Mouse (Mus musculus) kidney, embryonic 14.5 days (tissue): ENCODE results near the gene Celsr2. TPM values are rescaled to one million over a fixed set of nuclear protein-coding genes. Genes with fewer than 3 reads are reported as not detected.

Experiments
- ATAC-seq: fragments of 200-750 bp; cut with Nextera tagmentation; 2 replicates; pipeline ENCODE4 v1.8.0; 2017; ENCODE audit warnings: moderate number of reproducible peaks, mild to moderate bottlenecking, moderate TSS enrichment, moderate library complexity; ENCODE audit not compliant: low FRiP score, low TSS enrichment
- H3K27ac ChIP-seq: fragments of 300-500 bp; sonication (generic); 2 replicates; pipeline ENCODE4 v1.5.1; 2014; ENCODE audit warnings: low read depth, mild to moderate bottlenecking, low read length, moderate library complexity, mixed read lengths
- H3K27me3 ChIP-seq: fragments of 300-500 bp; sonication (generic); 2 replicates; pipeline ENCODE4 v1.6.1; 2014; ENCODE audit warnings: mild to moderate bottlenecking, low read length; ENCODE audit not compliant: control insufficient read depth, insufficient read depth
- H3K36me3 ChIP-seq: fragments of 300-500 bp; sonication (generic); 2 replicates; pipeline ENCODE4 v1.6.1; 2014; ENCODE audit warnings: low read length, mixed read lengths; ENCODE audit not compliant: control insufficient read depth, insufficient read depth
- H3K4me1 ChIP-seq: fragments of 300-500 bp; sonication (generic); 2 replicates; pipeline ENCODE4 v1.6.1; 2014; ENCODE audit warnings: low read length, mixed read lengths; ENCODE audit not compliant: control insufficient read depth, insufficient read depth
- H3K4me2 ChIP-seq: fragments of 300-500 bp; sonication (generic); replicated peaks from 2 replicates; pipeline ENCODE4 v1.6.1; 2014; ENCODE audit warnings: low read depth, mild to moderate bottlenecking, low read length
- H3K4me3 ChIP-seq: fragments of 300-500 bp; sonication (generic); 2 replicates; pipeline ENCODE4 v1.5.1; 2014; ENCODE audit warnings: mild to moderate bottlenecking, low read length
- H3K9ac ChIP-seq: fragments of 300-500 bp; sonication (generic); 2 replicates; pipeline ENCODE4 v1.6.1; 2014; ENCODE audit warnings: low read depth, mild to moderate bottlenecking, low read length, moderate library complexity
- H3K9me3 ChIP-seq: fragments of 300-500 bp; sonication (generic); 2 replicates; pipeline ENCODE4 v1.6.1; 2016; ENCODE audit warnings: low read length; ENCODE audit not compliant: control insufficient read depth
- WGBS: fragments of 180-500 bp; shearing (Covaris S2); extraction: QIAGEN DNeasy Blood & Tissue Kit; methylation state at CpG from one replicate; pipeline ENCODE4 v1.1.7; 2014; 5-methylcytosine and 5-hydroxymethylcytosine counted together
- polyA plus RNA-seq: library from polyadenylated mRNA; unstranded; fragments of >200 nt; fragmentation: Nextera tagmentation; extraction: Ambion mirVana; gene quantifications from 2 replicates; pipeline ENCODE4 v1.2.1, GENCODE M21; 2014

Celsr2 gene
- polyA plus RNA-seq, 1 experiment from 2014 or later: 27.9 TPM

- peaks cover 29% of the 10 kb centered on the region for H3K36me3 ChIP-seq
- 49% methylated on average over 6 of the region's 6 CpGs for WGBS
- H3K27ac ChIP-seq: no peak overlapping the region
- no peak overlapping the region for H3K4me2 ChIP-seq
- H3K27me3 ChIP-seq: no peaks in the 10 kb centered on the region
- H3K9ac ChIP-seq: no peak overlapping the region
- H3K4me3 ChIP-seq: no peak overlapping the region
- no peaks in the 10 kb centered on the region for H3K9me3 ChIP-seq
- H3K4me1 ChIP-seq: peaks cover 13% of the 10 kb centered on the region; the same call in 1 of the 2 replicates
- no peak for ATAC-seq
Observed at GRCm38 (mm10) chr3:108423006-108423405, 7.7 kb upstream of the Celsr2 start.

GRCm38 (mm10) chr3:108415831-108416223, 475 bp upstream of the Celsr2 start:
- peak; percentile 63 for ATAC-seq
- H3K4me2 ChIP-seq: peak overlapping the region; percentile 97
- peak overlapping the region; percentile 51; the same call in 1 of the 2 replicates for H3K27ac ChIP-seq
- H3K27me3 ChIP-seq: peaks cover 8% of the 10 kb centered on the region; the same call in 1 of the 2 replicates
- H3K36me3 ChIP-seq: peaks cover 22% of the 10 kb centered on the region
- H3K4me3 ChIP-seq: peak overlapping the region; percentile 80
- under 1% methylated on average over 43 of the region's 48 CpGs for WGBS
- H3K4me1 ChIP-seq: peaks cover 12% of the 10 kb centered on the region; the same call in 1 of the 2 replicates
- H3K9ac ChIP-seq: peak overlapping the region; percentile 82
- peaks cover 17% of the 10 kb centered on the region for H3K9me3 ChIP-seq

- WGBS: 96% methylated on average over 35 of the region's 35 CpGs
- no peak for ATAC-seq
Observed at GRCm38 (mm10) chr3:108413634-108414360, 1.6 kb downstream of the Celsr2 start.

GRCm38 (mm10) chr3:108411754-108412121, 3.6 kb downstream of the Celsr2 start:
- H3K4me2 ChIP-seq: peak overlapping the region; percentile 40
- H3K9me3 ChIP-seq: peaks cover 17% of the 10 kb centered on the region
- peaks cover 27% of the 10 kb centered on the region for H3K36me3 ChIP-seq
- H3K9ac ChIP-seq: peak overlapping the region; percentile 56
- peaks cover 5% of the 10 kb centered on the region; the same call in 1 of the 2 replicates for H3K27me3 ChIP-seq
- peak overlapping the region; percentile 99 for H3K27ac ChIP-seq
- peaks cover 24% of the 10 kb centered on the region; the same call in 1 of the 2 replicates for H3K4me1 ChIP-seq
- ATAC-seq: peak; percentile 71
- 44% methylated on average over 8 of the region's 8 CpGs for WGBS
- H3K4me3 ChIP-seq: peak overlapping the region; percentile 17; the same call in 1 of the 2 replicates

More at GRCm38 (mm10) chr3:108413634-108414360, 1.6 kb downstream of the Celsr2 start:
- Histone ChIP-seq H3K36me3 (peaks cover 22% of the 10 kb centered on the region), H3K27ac (no peak overlapping the region), H3K9me3 (peaks cover 17% of the 10 kb centered on the region), H3K4me2 (no peak overlapping the region), H3K4me1 (peaks cover 24% of the 10 kb centered on the region; the same call in 1 of the 2 replicates), H3K4me3 (no peak overlapping the region), H3K27me3 (peaks cover 8% of the 10 kb centered on the region; the same call in 1 of the 2 replicates), H3K9ac (no peak overlapping the region)

GRCm38 (mm10) chr3:108411026-108411753, 4.2 kb downstream of the Celsr2 start:
- H3K9me3 ChIP-seq: peaks cover 17% of the 10 kb centered on the region
- H3K9ac ChIP-seq: peak overlapping the region; percentile 56
- H3K4me3 ChIP-seq: peak overlapping the region; percentile 17; the same call in 1 of the 2 replicates
- H3K27ac ChIP-seq: peak overlapping the region; percentile 99
- peaks cover 32% of the 10 kb centered on the region for H3K36me3 ChIP-seq
- WGBS: 30% methylated on average over 5 of the region's 5 CpGs
- ATAC-seq: peak; percentile 75
- peak overlapping the region; percentile 40 for H3K4me2 ChIP-seq
- H3K27me3 ChIP-seq: peaks cover under 1% of the 10 kb centered on the region; the same call in 1 of the 2 replicates
- peaks cover 24% of the 10 kb centered on the region; the same call in 1 of the 2 replicates for H3K4me1 ChIP-seq

GRCm38 (mm10) chr3:108410359-108410714, 5.0 kb downstream of the Celsr2 start:
- Histone ChIP-seq H3K4me2 (peak overlapping the region; percentile 40), H3K27ac (peak overlapping the region; percentile 99), H3K9ac (peak overlapping the region; percentile 56), H3K36me3 (peaks cover 32% of the 10 kb centered on the region), H3K9me3 (peaks cover 17% of the 10 kb centered on the region), H3K4me1 (peaks cover 30% of the 10 kb centered on the region; the same call in 1 of the 2 replicates), H3K27me3 (no peaks in the 10 kb centered on the region), H3K4me3 (peak overlapping the region; percentile 17)
- 16% methylated on average over 5 of the region's 5 CpGs for WGBS
- ATAC-seq: peak; percentile 6; the same call in 1 of the 2 replicates

- peaks cover 17% of the 10 kb centered on the region for H3K9me3 ChIP-seq
- peaks cover 34% of the 10 kb centered on the region for H3K4me1 ChIP-seq
- H3K4me3 ChIP-seq: peak overlapping the region; percentile 17
- peak overlapping the region; percentile 99 for H3K27ac ChIP-seq
- H3K27me3 ChIP-seq: no peaks in the 10 kb centered on the region
- H3K36me3 ChIP-seq: peaks cover 32% of the 10 kb centered on the region
- peak overlapping the region; percentile 40 for H3K4me2 ChIP-seq
- no peak for ATAC-seq
- peak overlapping the region; percentile 56 for H3K9ac ChIP-seq
- WGBS: 57% methylated on average over 8 of the region's 8 CpGs
Observed at GRCm38 (mm10) chr3:108409656-108410358, 5.5 kb downstream of the Celsr2 start.

GRCm38 (mm10) chr3:108408517-108409008, 6.8 kb downstream of the Celsr2 start:
- no peak overlapping the region for H3K4me2 ChIP-seq
- 94% methylated on average over 8 of the region's 8 CpGs for WGBS
- ATAC-seq: no peak
- peaks cover 34% of the 10 kb centered on the region for H3K4me1 ChIP-seq
- peaks cover 23% of the 10 kb centered on the region for H3K36me3 ChIP-seq
- no peak overlapping the region for H3K27ac ChIP-seq
- H3K9ac ChIP-seq: no peak overlapping the region
- peaks cover 7% of the 10 kb centered on the region for H3K9me3 ChIP-seq
- H3K4me3 ChIP-seq: no peak overlapping the region
- H3K27me3 ChIP-seq: no peaks in the 10 kb centered on the region
